Comparison of ENCODE assay signal across 8 mouse cellular contexts in the genomic region with DNA sequence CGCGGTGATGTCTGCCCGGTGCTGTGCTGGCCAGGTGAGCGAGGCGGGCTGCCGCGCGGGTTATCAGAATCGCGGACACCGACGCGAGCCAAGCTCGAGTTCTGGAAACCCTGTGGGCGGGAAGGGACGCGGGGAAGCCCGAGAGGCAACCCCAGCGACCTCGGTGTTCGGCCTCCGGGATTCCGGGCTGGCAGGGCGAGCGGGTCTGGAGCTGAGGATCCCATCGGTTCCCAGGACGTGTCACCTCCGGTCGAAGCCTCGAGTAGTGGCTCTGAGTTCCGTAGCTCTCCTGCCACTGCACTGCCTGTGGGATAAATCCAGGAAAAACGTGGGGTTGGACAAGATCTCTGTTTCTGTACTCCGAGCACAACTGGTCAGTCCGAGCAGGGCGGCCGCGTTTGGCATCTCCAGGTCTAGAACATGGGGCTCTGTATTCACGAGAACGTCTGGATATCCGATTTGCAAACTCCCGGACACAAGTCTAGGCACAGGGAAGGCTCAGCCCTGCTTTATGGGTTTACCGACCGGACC. TPM values are rescaled to one million over a fixed set of nuclear protein-coding genes. Genes with fewer than 3 reads are reported as not detected.
DNase-seq lines count a peak whose midpoint lies in the region; ATAC-seq and TF ChIP-seq lines count a peak whose summit lies in the region.

No protein-coding gene starts in this region.

- intact Hi-C loops in left cerebral cortex, postnatal 4 days (cut with DNase I), result no loop called here

- H3K27ac ChIP-seq in kidney, postnatal 0 days, result peak overlapping the region; percentile 94
- H3K27ac ChIP-seq in forebrain, embryonic 11.5 days (ENCODE audit: low read depth, low read length), result no peak overlapping the region
- H3K27ac ChIP-seq in limb, embryonic 15.5 days, result peak overlapping the region; percentile 90
- peak overlapping the region; percentile 72 for H3K27ac ChIP-seq in olfactory bulb, adult 2 months (ENCODE audit: insufficient read depth, low read depth, low read length)

- H3K36me3 ChIP-seq in kidney, postnatal 0 days (ENCODE audit: insufficient read depth, low read length), result no peaks in the 10 kb centered on the region
- no peaks in the 10 kb centered on the region for H3K36me3 ChIP-seq in forebrain, embryonic 11.5 days (ENCODE audit: control insufficient read depth, insufficient read depth, low read length)
- no peaks in the 10 kb centered on the region for H3K36me3 ChIP-seq in limb, embryonic 15.5 days

- H3K27me3 ChIP-seq in kidney, postnatal 0 days (ENCODE audit: insufficient read depth, low read length), result no peaks in the 10 kb centered on the region
- H3K27me3 ChIP-seq in forebrain, embryonic 11.5 days (ENCODE audit: control insufficient read depth, insufficient read depth, low read length), result no peaks in the 10 kb centered on the region; the same call in 1 of the 2 replicates
- H3K27me3 ChIP-seq in limb, embryonic 15.5 days, result no peaks in the 10 kb centered on the region

- peak; percentile 59 for ATAC-seq in kidney, postnatal 0 days (replicated peaks; ENCODE audit: low FRiP score, low read depth)
- ATAC-seq in activated CD4-positive, CD25-positive, alpha-beta regulatory T cell, adult 4 months, result peak; percentile 7
- peak; percentile 57 for ATAC-seq in forebrain, embryonic 11.5 days (replicated peaks; ENCODE audit: low FRiP score)
- peak; percentile 37; the same call in 1 of the 2 replicates for ATAC-seq in limb, embryonic 15.5 days (ENCODE audit: insufficient number of reproducible peaks, low FRiP score, low TSS enrichment, low read depth)

- peak overlapping the region; percentile 79 for H3K9ac ChIP-seq in kidney, postnatal 0 days (ENCODE audit: low read depth, low read length)
- H3K9ac ChIP-seq in forebrain, embryonic 11.5 days (ENCODE audit: low read length), result peak overlapping the region; percentile 67
- H3K9ac ChIP-seq in limb, embryonic 15.5 days, result peak overlapping the region; percentile 78

- peaks cover 23% of the 10 kb centered on the region for H3K4me1 ChIP-seq in kidney, postnatal 0 days (replicated peaks; ENCODE audit: insufficient read depth, low read length)
- H3K4me1 ChIP-seq in forebrain, embryonic 11.5 days (replicated peaks; ENCODE audit: control insufficient read depth, insufficient read depth, low read length), result peaks cover 7% of the 10 kb centered on the region; the same call in 1 of the 2 replicates
- H3K4me1 ChIP-seq in limb, embryonic 15.5 days, result peaks cover 16% of the 10 kb centered on the region
- H3K4me1 ChIP-seq in olfactory bulb, adult 2 months (ENCODE audit: control insufficient read depth, insufficient read depth, low read length), result peaks cover 10% of the 10 kb centered on the region; the same call in 1 of the 2 replicates

- H3K4me2 ChIP-seq in kidney, postnatal 0 days (ENCODE audit: low read length), result peak overlapping the region; percentile 73
- H3K4me2 ChIP-seq in forebrain, embryonic 11.5 days (ENCODE audit: low read depth, low read length, severe bottlenecking), result peak overlapping the region; percentile 90
- H3K4me2 ChIP-seq in limb, embryonic 15.5 days, result peak overlapping the region; percentile 90

- TF ChIP-seq POLR2A in olfactory bulb, adult 2 months (IDR thresholded peaks at IDR 0.05; ENCODE audit: insufficient read depth, low read depth, low read length), result no peak

- H3K4me3 ChIP-seq in kidney, postnatal 0 days (replicated peaks; ENCODE audit: low read depth, low read length), result peak overlapping the region; percentile 60
- peak overlapping the region; percentile 63 for H3K4me3 ChIP-seq in forebrain, embryonic 11.5 days (ENCODE audit: low read depth, low read length)
- H3K4me3 ChIP-seq in limb, embryonic 15.5 days, result peak overlapping the region; percentile 86
- peak overlapping the region; percentile 88 for H3K4me3 ChIP-seq in olfactory bulb, adult 2 months (ENCODE audit: insufficient read depth, low read depth, low read length)

- DNase-seq in kidney, postnatal 0 days (ENCODE audit: low spot score), result peak; percentile 57
- no peak for DNase-seq in kidney, postnatal 10 days
- no peak for DNase-seq in forebrain, embryonic 11.5 days (ENCODE audit: low spot score)
- no peak for DNase-seq in right cerebral cortex, postnatal 25 days
- DNase-seq in left cerebral cortex, postnatal 4 days, result no peak

- no peaks in the 10 kb centered on the region for H3K9me3 ChIP-seq in kidney, postnatal 0 days (replicated peaks; ENCODE audit: low read length)
- no peaks in the 10 kb centered on the region for H3K9me3 ChIP-seq in forebrain, embryonic 11.5 days (ENCODE audit: control insufficient read depth, low read length)
- no peaks in the 10 kb centered on the region for H3K9me3 ChIP-seq in limb, embryonic 15.5 days

- under 1% methylated on average over 43 of the region's 43 CpGs for WGBS in kidney, postnatal 0 days
- WGBS in forebrain, embryonic 11.5 days, result under 1% methylated on average over 43 of the region's 43 CpGs
- under 1% methylated on average over 43 of the region's 43 CpGs for WGBS in limb, embryonic 15.5 days
- under 1% methylated on average over 43 of the region's 43 CpGs for WGBS in olfactory bulb, adult 2 months

- no peak for TF ChIP-seq CTCF in kidney, postnatal 0 days (IDR thresholded peaks at IDR 0.05; ENCODE audit: low read depth)
- TF ChIP-seq CTCF in olfactory bulb, adult 2 months (IDR thresholded peaks at IDR 0.05; ENCODE audit: insufficient read depth, low read depth, low read length), result no peak

RNA-seq across cellular contexts. Expression of a gene that starts 0.4 kb away (rescaled TPM):
- 14.3 and 14.8 TPM in 2 replicates for polyA plus RNA-seq in kidney, postnatal 0 days (2015; fragmentation: Nextera tagmentation; extraction: Ambion mirVana)
- 10 to 100 TPM in 1 of 2 experiments, 1 to 10 TPM in 1; 9.2 to 10.6 TPM for polyA plus RNA-seq in activated CD4-positive, CD25-positive, alpha-beta regulatory T cell, adult 4 months (2017; shearing (Covaris generic))
- 6.6 and 7.7 TPM in 2 replicates for polyA plus RNA-seq in forebrain, embryonic 11.5 days (2014; fragmentation: Nextera tagmentation; extraction: Ambion mirVana)
- polyA plus RNA-seq in limb, embryonic 15.5 days (2015; fragmentation: Nextera tagmentation; extraction: Ambion mirVana), result 19.3 and 19.7 TPM in 2 replicates
- polyA plus RNA-seq in olfactory bulb, adult 2 months (2012; ENCODE audit: insufficient read depth, insufficient read length, low replicate concordance, missing spikeins), result 157 TPM in 1 of 2 replicates, not detected in the other
- total RNA-seq in left cerebral cortex, postnatal 4 days (2021), result 10 to 100 TPM; 37.0 to 38.5 TPM

RNA-seq across cellular contexts. Expression of a gene that starts 35.3 kb away (rescaled TPM):
- not detected in 2 replicates for polyA plus RNA-seq in kidney, postnatal 0 days (2015; fragmentation: Nextera tagmentation; extraction: Ambion mirVana)
- polyA plus RNA-seq in activated CD4-positive, CD25-positive, alpha-beta regulatory T cell, adult 4 months (2017; shearing (Covaris generic)), result not detected
- polyA plus RNA-seq in forebrain, embryonic 11.5 days (2014; fragmentation: Nextera tagmentation; extraction: Ambion mirVana), result not detected in 2 replicates
- polyA plus RNA-seq in limb, embryonic 15.5 days (2015; fragmentation: Nextera tagmentation; extraction: Ambion mirVana), result not detected in 2 replicates
- not detected in 2 replicates for polyA plus RNA-seq in olfactory bulb, adult 2 months (2012; ENCODE audit: insufficient read depth, insufficient read length, low replicate concordance, missing spikeins)
- not detected for total RNA-seq in left cerebral cortex, postnatal 4 days (2021)

Comparison
In these comparisons a context has a peak if more than half of its experiments do, and no peak if none do; other contexts are left out.
1. ATAC-seq: peak in every context shown above with its lines; median percentile 59 in kidney, postnatal 0 days; 57 in forebrain, embryonic 11.5 days; 37 in limb, embryonic 15.5 days; 7 in activated CD4-positive, CD25-positive, alpha-beta regulatory T cell, adult 4 months.